Mouse (Mus musculus) liver, adult 2 months (tissue): ENCODE results near the gene Ccdc190. TPM values are rescaled to one million over a fixed set of nuclear protein-coding genes. Genes with fewer than 3 reads are reported as not detected.

Experiments
- DNase-seq: peaks from one replicate; pipeline ENCODE4 v3.0.0-alpha.2; 2011; ENCODE audit warnings: low read depth, low spot score; ENCODE audit errors: extremely low read depth
- H3K27ac ChIP-seq: fragments of 200-500 bp; replicated peaks from 2 replicates; pipeline ENCODE4 v1.5.1; 2012; ENCODE audit warnings: low read depth, mild to moderate bottlenecking, control low read depth, inconsistent platforms, low read length; ENCODE audit not compliant: insufficient read depth
- H3K27me3 ChIP-seq: fragments of 200-500 bp; 2 replicates; pipeline ENCODE4 v1.6.1; 2012; ENCODE audit warnings: mild to moderate bottlenecking, moderate library complexity, low read length, inconsistent platforms; ENCODE audit not compliant: control insufficient read depth, insufficient read depth
- H3K36me3 ChIP-seq: fragments of 200-500 bp; 2 replicates; pipeline ENCODE4 v1.6.1; 2012; ENCODE audit warnings: low read length, inconsistent platforms; ENCODE audit not compliant: control insufficient read depth, insufficient read depth
- H3K4me1 ChIP-seq: fragments of 200-500 bp; 2 replicates; pipeline ENCODE4 v1.6.1; 2011; ENCODE audit warnings: low read length; ENCODE audit not compliant: control insufficient read depth, insufficient read depth
- H3K4me3 ChIP-seq: fragments of 200-500 bp; 2 replicates; pipeline ENCODE4 v1.5.1; 2011; ENCODE audit warnings: low read depth, mild to moderate bottlenecking, control low read depth, low read length, moderate library complexity; ENCODE audit not compliant: insufficient read depth
- H3K79me2 ChIP-seq: fragments of 200-500 bp; 2 replicates; pipeline ENCODE4 v1.6.1; 2012; ENCODE audit warnings: inconsistent platforms, mild to moderate bottlenecking, low read length, moderate library complexity; ENCODE audit not compliant: control insufficient read depth, insufficient read depth
- H3K9ac ChIP-seq: fragments of 200-500 bp; 2 replicates; pipeline ENCODE4 v1.6.1; 2012; ENCODE audit warnings: low read depth, mild to moderate bottlenecking, control low read depth, inconsistent platforms, low read length
- CTCF ChIP-seq: fragments of 200-500 bp; IDR thresholded peaks from 2 replicates; pipeline ENCODE4 v1.5.1; 2011; ENCODE audit warnings: low read depth, low read length, control low read depth
- POLR2A ChIP-seq: fragments of 200-500 bp; IDR thresholded peaks from 2 replicates; pipeline ENCODE4 v1.6.1; 2011; ENCODE audit warnings: low read length, control low read depth; ENCODE audit not compliant: insufficient read depth; ENCODE audit errors: extremely low read depth
- WGBS: fragments of 180-500 bp; shearing (Covaris S2); methylation state at CpG from one replicate; pipeline ENCODE4 v1.1.7; 2018; 5-methylcytosine and 5-hydroxymethylcytosine counted together
- polyA plus RNA-seq: library from polyadenylated mRNA; depleted of rRNA; stranded (reverse); fragments of >200 nt; gene quantifications from 2 replicates; pipeline ENCODE4 v1.2.3, GENCODE M21; 2012
- total RNA-seq: library from RNA; depleted of rRNA; stranded (reverse); fragments of >200 nt; gene quantifications from 2 replicates; pipeline ENCODE4 v1.2.3, GENCODE M21; 2014

The Ccdc190 gene
- total and polyA plus RNA-seq, 2 experiments = not detected

DNA sequence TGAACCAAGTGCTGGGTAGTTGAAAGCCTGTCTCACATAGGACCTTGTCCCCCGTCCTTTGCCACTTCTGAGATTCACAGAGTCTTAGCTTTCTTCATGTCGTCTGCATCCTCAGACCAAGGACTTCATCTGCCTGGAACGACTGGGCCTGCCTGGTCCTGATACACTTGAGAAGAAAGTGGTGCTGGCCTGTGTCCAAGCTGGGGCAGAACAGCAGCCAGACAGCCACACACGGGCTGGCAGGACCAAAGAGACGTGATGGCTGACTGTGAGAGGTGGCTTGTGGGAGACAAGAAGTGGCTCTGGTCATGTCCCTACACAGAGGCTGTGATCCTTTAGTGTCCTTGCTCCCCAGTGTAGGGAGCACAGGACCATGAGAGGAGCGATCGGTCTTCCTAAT, 17.7 kb upstream of the Ccdc190 start:
- H3K4me1 ChIP-seq = no peaks in the 10 kb centered on the region

DNA sequence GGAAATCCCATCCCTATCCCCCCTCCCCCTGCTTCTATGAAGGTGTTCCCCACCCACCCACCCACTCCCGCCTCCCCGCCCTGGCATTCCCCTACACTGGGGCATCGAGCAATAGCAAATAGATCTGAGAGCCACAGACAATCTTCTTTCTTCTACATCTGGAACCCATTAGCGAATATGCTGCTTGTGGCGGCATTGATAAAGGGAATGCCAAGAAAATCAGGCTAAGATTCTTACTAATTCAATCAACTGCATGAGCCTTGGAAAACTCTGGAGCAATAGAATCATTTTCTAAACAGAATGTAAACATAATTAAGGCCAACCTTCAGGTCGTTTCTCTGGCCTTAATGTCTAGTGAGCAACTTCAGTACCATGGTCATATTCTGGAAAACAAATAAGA, 16.9 kb upstream of the Ccdc190 start:
- Histone ChIP-seq H3K36me3 (no peaks in the 10 kb centered on the region), H3K4me1 (no peaks in the 10 kb centered on the region), H3K79me2 (no peaks in the 10 kb centered on the region), H3K27ac (no peak overlapping the region), H3K27me3 (no peaks in the 10 kb centered on the region), H3K9ac (no peak overlapping the region), H3K4me3 (no peak overlapping the region)
- WGBS = 73% methylated on average over 6 of the region's 6 CpGs
- DNase-seq = no peak
- TF ChIP-seq CTCF = no peak

More for the DNA sequence above, 17.7 kb upstream of the Ccdc190 start:
- no peaks in the 10 kb centered on the region for H3K36me3 ChIP-seq
- no peak for DNase-seq
- H3K27me3 ChIP-seq = no peaks in the 10 kb centered on the region
- no peak overlapping the region for H3K27ac ChIP-seq
- no peak for TF ChIP-seq POLR2A
- no peak for TF ChIP-seq CTCF
- no peak overlapping the region for H3K9ac ChIP-seq
- WGBS = 78% methylated on average over 7 of the region's 7 CpGs
- H3K79me2 ChIP-seq = no peaks in the 10 kb centered on the region
- H3K4me3 ChIP-seq = no peak overlapping the region

DNA sequence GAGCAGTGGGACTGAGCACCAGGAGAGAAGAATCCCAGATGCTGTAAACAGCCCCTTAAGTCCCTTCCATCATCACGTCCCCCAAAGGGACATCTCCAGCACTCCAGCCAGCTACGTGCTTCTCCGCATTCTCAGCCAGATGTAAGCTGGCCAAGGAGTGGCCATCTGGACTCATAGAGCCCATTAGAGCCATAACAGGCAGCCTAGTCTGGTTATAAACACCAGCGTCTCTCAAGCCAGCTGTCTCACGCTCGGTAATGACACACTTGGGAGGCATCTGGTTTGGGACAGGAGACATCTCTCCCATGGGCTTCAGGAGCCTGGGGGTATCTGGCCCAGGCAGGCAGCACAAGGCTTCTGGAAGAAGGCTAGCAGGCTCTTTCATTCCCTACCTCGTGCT, 11.8 kb upstream of the Ccdc190 start:
- DNase-seq = peak; percentile 40
- H3K9ac ChIP-seq = no peak overlapping the region
- no peaks in the 10 kb centered on the region for H3K36me3 ChIP-seq
- no peak overlapping the region for H3K27ac ChIP-seq
- no peaks in the 10 kb centered on the region for H3K27me3 ChIP-seq
- peaks cover 4% of the 10 kb centered on the region for H3K4me1 ChIP-seq
- no peak overlapping the region for H3K4me3 ChIP-seq
- TF ChIP-seq POLR2A = no peak
- no peak for TF ChIP-seq CTCF
- WGBS = 71% methylated on average over 7 of the region's 7 CpGs
- no peaks in the 10 kb centered on the region for H3K79me2 ChIP-seq

DNA sequence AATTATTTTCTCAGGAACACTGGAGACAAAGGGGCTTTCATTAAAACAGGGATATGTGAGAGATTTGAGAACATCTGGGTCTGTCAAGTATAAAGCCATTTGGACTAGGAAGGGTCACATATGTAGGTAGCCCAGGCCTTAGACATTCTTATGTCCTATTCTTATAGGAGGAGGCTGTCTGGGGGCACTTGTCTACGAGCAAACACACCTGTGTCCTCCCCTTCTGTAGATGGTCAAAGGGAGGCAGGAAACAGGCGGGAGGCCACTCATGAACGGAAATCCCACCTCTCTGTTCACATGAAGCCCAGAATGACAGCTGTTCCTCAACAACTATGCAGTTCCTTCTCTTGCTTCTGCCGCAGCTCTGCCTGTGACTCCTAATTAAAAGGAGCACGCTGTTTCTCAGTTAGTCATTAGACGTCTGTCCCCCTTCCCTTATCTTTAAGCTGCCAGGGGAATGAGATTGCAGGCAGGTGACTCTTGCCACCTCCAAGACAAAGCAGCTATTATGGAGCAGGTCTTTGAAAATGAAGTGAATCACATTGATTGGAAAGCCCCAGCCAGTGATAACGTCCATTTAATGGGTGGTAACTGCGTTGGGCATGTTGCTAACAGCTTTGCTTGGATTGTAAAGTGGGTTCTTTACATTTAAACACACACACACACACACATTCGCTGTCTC, 11.2 kb upstream of the Ccdc190 start:
- Histone ChIP-seq H3K27me3 (no peaks in the 10 kb centered on the region), H3K9ac (no peak overlapping the region), H3K27ac (no peak overlapping the region), H3K79me2 (no peaks in the 10 kb centered on the region), H3K4me3 (no peak overlapping the region), H3K4me1 (peaks cover 7% of the 10 kb centered on the region), H3K36me3 (no peaks in the 10 kb centered on the region)
- DNase-seq = no peak
- TF ChIP-seq POLR2A (no peak), CTCF (no peak)
- WGBS = 63% methylated on average over 9 of the region's 9 CpGs

DNA sequence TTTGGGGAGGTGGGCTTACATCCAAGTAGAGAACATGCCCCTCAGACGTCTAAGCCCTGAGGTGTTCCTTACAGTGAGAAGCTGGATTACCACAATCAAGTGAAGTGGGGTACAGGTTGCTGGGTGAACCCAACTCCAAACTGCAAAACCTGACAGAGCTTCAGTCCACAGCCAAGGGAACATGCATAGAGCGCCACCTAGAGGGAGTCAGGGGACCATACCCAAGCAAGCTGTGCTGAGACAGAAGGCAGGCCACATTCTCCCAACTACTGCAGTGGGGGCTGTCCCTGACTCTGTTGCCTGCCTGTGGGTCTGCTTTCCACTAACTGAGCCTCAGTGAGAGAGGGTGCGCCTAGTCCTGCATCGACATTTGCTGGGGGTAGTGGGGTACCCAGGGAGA, 10.4 kb upstream of the Ccdc190 start:
- peak; percentile 47 for DNase-seq
- WGBS = 41% methylated on average over 4 of the region's 4 CpGs
- TF ChIP-seq POLR2A = no peak
- peak; percentile 80 for TF ChIP-seq CTCF

DNA sequence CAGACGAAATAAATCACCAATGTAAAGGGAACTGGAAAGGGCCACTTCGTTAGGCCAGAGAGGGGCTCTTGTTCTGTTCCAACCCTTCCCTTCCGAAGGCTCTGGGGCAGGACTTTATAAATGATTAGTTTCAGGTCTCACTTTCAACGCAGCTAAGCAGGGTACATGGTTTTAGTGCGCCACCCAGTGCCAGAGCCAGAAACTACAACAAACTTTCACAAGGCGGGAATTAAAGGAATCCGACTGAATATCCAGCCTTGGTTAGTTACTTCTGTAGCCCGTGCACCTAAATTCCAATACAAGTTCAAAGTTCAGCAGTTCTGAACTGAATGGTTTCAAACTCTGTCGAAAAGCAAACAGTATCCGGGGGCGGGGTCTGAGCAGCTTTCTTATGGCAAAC, 9.2 kb upstream of the Ccdc190 start:
- no peaks in the 10 kb centered on the region for H3K79me2 ChIP-seq
- peak; percentile 92 for DNase-seq
- 5% methylated on average over 11 of the region's 11 CpGs for WGBS
- H3K36me3 ChIP-seq = no peaks in the 10 kb centered on the region
- no peaks in the 10 kb centered on the region for H3K27me3 ChIP-seq
- no peak overlapping the region for H3K4me3 ChIP-seq
- H3K9ac ChIP-seq = no peak overlapping the region
- TF ChIP-seq POLR2A (no peak), CTCF (peak; percentile 67)
- no peak overlapping the region for H3K27ac ChIP-seq
- peaks cover 7% of the 10 kb centered on the region for H3K4me1 ChIP-seq

More for the DNA sequence above, 10.4 kb upstream of the Ccdc190 start:
- H3K79me2 ChIP-seq = no peaks in the 10 kb centered on the region
- H3K36me3 ChIP-seq = no peaks in the 10 kb centered on the region
- H3K27me3 ChIP-seq = no peaks in the 10 kb centered on the region
- H3K4me1 ChIP-seq = peaks cover 7% of the 10 kb centered on the region
- no peak overlapping the region for H3K27ac ChIP-seq
- no peak overlapping the region for H3K9ac ChIP-seq
- H3K4me3 ChIP-seq = no peak overlapping the region
